Mouse (Mus musculus) thymus, adult 2 months (tissue): ENCODE measurements around the gene Sall4. TPM values are rescaled to one million over a fixed set of nuclear protein-coding genes. Genes with fewer than 3 reads are reported as not detected.

Experiments
- DNase-seq: peaks from one replicate; pipeline ENCODE4 v3.0.0; 2021
- H3K27ac ChIP-seq: fragments of 200-500 bp; 2 replicates; pipeline ENCODE4 v1.5.1; 2012; ENCODE audit warnings: low read length, control low read depth; ENCODE audit not compliant: control insufficient read depth, insufficient read depth
- H3K27me3 ChIP-seq: fragments of 200-500 bp; 2 replicates; pipeline ENCODE4 v1.6.1; 2012; ENCODE audit warnings: mild to moderate bottlenecking, low read length, moderate library complexity, mixed read lengths; ENCODE audit not compliant: control insufficient read depth, insufficient read depth
- H3K36me3 ChIP-seq: fragments of 200-500 bp; 2 replicates; pipeline ENCODE4 v1.6.1; 2012; ENCODE audit warnings: mild to moderate bottlenecking, low read length, moderate library complexity; ENCODE audit not compliant: control insufficient read depth, insufficient read depth
- H3K4me1 ChIP-seq: fragments of 200-500 bp; replicated peaks from 2 replicates; pipeline ENCODE4 v1.6.1; 2012; ENCODE audit warnings: low read length; ENCODE audit not compliant: control insufficient read depth, insufficient read depth
- H3K4me3 ChIP-seq: fragments of 200-500 bp; 2 replicates; pipeline ENCODE4 v1.5.1; 2012; ENCODE audit warnings: mild to moderate bottlenecking, low read length, control low read depth, moderate library complexity; ENCODE audit not compliant: control insufficient read depth, insufficient read depth
- CTCF ChIP-seq: fragments of 200-500 bp; IDR thresholded peaks from 2 replicates; pipeline ENCODE4 v1.5.1; 2012; ENCODE audit warnings: mild to moderate bottlenecking, control low read depth, low read length, moderate library complexity, borderline replicate concordance; ENCODE audit not compliant: control insufficient read depth, poor library complexity, insufficient read depth; ENCODE audit errors: extremely low read depth
- POLR2A ChIP-seq: fragments of 200-500 bp; IDR thresholded peaks from 2 replicates; pipeline ENCODE4 v1.6.1; 2012; ENCODE audit warnings: mild to moderate bottlenecking, low read length, control low read depth, moderate library complexity; ENCODE audit not compliant: control insufficient read depth, poor library complexity, insufficient read depth; ENCODE audit errors: extremely low read depth
- WGBS: fragments of 180-500 bp; shearing (Covaris S2); methylation state at CpG from one replicate; pipeline ENCODE4 v1.1.7; 2018; 5-methylcytosine and 5-hydroxymethylcytosine counted together
- polyA plus RNA-seq: library from polyadenylated mRNA; depleted of rRNA; stranded (reverse); fragments of >200 nt; gene quantifications from 2 replicates; pipeline ENCODE4 v1.2.3, GENCODE M21; 2012; rRNA removed

The Sall4 gene
- 0.04 TPM in 1 of 2 replicates, not detected in the other for polyA plus RNA-seq

DNA sequence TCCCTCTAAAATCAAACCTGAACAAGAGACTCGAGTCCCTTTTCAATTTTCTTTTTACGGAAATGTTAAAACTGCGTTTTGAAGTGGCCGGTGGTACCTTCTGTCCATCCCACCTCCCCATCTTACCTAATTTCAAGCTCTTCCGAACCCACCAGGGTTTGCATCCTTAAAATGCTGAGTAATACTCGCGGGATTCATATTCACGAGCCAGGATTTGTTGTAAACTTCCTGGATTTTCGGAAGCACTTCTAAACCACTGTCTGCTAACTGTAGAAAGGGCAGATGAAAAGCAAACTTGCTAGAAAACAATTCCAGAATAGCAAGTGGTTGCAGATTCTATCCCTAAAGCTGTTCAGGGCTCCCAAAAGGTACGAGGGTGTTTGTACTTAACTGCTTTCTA lies at the start of gene Sall4:
Sall4 (minus strand) TSS at position 362 of the 400 bp plus-strand sequence.
- no peaks in the 10 kb centered on the region for H3K4me1 ChIP-seq
- H3K27ac ChIP-seq: no peak within 1 kb of the TSS
- 13% methylated on average over 10 of the region's 10 CpGs for WGBS
- no peak for DNase-seq
- H3K36me3 ChIP-seq: no peaks in the 10 kb centered on the region
- TF ChIP-seq POLR2A (no peak), CTCF (no peak)
- H3K4me3 ChIP-seq: no peak within 1 kb of the TSS
- H3K27me3 ChIP-seq: peaks cover 16% of the 10 kb centered on the region

GRCm38 (mm10) chr2:168813243-168813642 lies 45.5 kb upstream of the Sall4 start:
- 56% methylated on average over 6 of the region's 6 CpGs for WGBS
- H3K36me3 ChIP-seq: no peaks in the 10 kb centered on the region
- DNase-seq: no peak
- H3K4me3 ChIP-seq: no peak overlapping the region
- TF ChIP-seq CTCF (no peak), POLR2A (no peak)
- H3K4me1 ChIP-seq: no peaks in the 10 kb centered on the region
- H3K27me3 ChIP-seq: no peaks in the 10 kb centered on the region
- no peak overlapping the region for H3K27ac ChIP-seq

- no peak for DNase-seq
- 23% methylated on average over 14 of the region's 14 CpGs for WGBS
- no peak overlapping the region for H3K27ac ChIP-seq
Observed at GRCm38 (mm10) chr2:168809895-168810294, 42.2 kb upstream of the Sall4 start.

DNA sequence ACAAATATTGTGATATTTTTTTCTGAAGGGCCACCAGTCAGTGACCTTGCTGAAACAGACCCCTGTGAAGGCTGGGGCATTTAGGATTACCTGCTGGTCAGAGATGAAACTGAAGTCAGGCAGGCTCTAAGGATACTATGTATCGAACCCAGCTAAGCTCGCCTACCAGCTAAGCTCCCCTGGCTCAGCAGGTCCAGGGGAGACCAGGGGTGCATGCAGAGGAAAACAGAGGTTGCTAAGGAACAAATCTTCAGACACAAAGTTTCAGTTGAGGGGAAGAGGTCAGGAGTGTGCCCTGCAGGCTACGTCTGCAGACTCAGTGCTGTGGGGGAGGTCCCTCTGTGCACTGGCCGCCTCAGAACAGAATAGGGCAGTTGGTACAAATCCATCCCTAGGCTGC lies 39.9 kb upstream of the Sall4 start:
- WGBS: 60% methylated on average over 4 of the region's 4 CpGs
- no peak for TF ChIP-seq POLR2A
- TF ChIP-seq CTCF: no peak
- no peaks in the 10 kb centered on the region for H3K4me1 ChIP-seq

More at GRCm38 (mm10) chr2:168809895-168810294, 42.2 kb upstream of the Sall4 start:
- Histone ChIP-seq H3K4me3 (no peak overlapping the region), H3K4me1 (no peaks in the 10 kb centered on the region), H3K27me3 (no peaks in the 10 kb centered on the region), H3K36me3 (no peaks in the 10 kb centered on the region)
- TF ChIP-seq CTCF (no peak), POLR2A (no peak)

GRCm38 (mm10) chr2:168803849-168804248 lies 36.1 kb upstream of the Sall4 start:
- no peaks in the 10 kb centered on the region for H3K36me3 ChIP-seq
- TF ChIP-seq POLR2A (no peak), CTCF (no peak)
- H3K27ac ChIP-seq: no peak overlapping the region
- 76% methylated on average over 4 of the region's 4 CpGs for WGBS
- H3K4me3 ChIP-seq: no peak overlapping the region
- H3K27me3 ChIP-seq: no peaks in the 10 kb centered on the region
- H3K4me1 ChIP-seq: no peaks in the 10 kb centered on the region
- no peak for DNase-seq

More for the DNA sequence above, 39.9 kb upstream of the Sall4 start:
- Histone ChIP-seq H3K27ac (no peak overlapping the region), H3K4me3 (no peak overlapping the region), H3K36me3 (no peaks in the 10 kb centered on the region), H3K27me3 (no peaks in the 10 kb centered on the region)
- DNase-seq: no peak

DNA sequence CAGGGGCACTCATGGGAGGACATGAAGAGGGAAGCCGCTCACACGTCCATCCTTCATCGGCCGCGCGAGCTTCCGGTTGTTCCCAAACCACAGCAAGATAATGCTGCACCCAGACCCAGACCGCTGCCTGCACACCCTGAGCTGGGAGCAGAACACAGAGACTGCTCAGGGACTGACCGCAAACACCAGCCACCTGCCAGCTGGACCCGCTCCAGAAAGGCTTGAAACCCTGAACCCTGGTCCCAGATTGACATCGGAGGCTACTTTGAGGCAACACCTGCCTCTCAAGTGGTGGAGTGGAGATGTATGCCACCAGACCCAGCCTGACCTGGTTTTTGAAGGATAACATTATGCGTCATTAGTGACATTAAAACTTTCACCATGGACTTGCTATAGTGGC lies 31.6 kb upstream of the Sall4 start:
- Histone ChIP-seq H3K4me3 (no peak overlapping the region), H3K36me3 (no peaks in the 10 kb centered on the region), H3K27ac (no peak overlapping the region), H3K4me1 (no peaks in the 10 kb centered on the region), H3K27me3 (no peaks in the 10 kb centered on the region)
- no peak for TF ChIP-seq CTCF
- TF ChIP-seq POLR2A: no peak
- DNase-seq: no peak
- WGBS: 86% methylated on average over 12 of the region's 12 CpGs

DNA sequence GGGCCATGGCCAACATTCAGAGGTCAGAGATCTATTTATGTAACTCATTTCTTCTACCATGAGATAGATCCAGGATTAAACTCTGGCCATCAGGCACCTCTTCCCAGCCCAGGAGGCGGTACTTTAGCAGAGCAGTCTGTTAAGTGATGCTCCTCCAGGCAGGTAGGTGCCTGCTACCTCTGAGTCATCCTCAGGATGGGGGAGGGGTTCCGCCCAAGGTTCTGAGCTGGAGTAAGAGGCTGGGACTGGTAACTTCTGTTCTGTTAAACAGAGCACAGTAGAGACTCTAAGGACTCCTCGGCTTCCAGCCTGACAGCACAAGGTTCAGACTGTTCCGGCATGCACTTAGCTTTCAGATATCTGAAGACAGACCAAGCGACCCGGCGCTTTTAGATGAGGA lies 31.2 kb upstream of the Sall4 start:
- no peak for TF ChIP-seq POLR2A
- TF ChIP-seq CTCF: no peak
- 83% methylated on average over 7 of the region's 7 CpGs for WGBS
- Histone ChIP-seq H3K27ac (no peak overlapping the region), H3K4me3 (no peak overlapping the region), H3K4me1 (no peaks in the 10 kb centered on the region), H3K36me3 (no peaks in the 10 kb centered on the region), H3K27me3 (no peaks in the 10 kb centered on the region)
- no peak for DNase-seq
